Mouse (Mus musculus): ENCODE data around the gene Rap1gap.

DNA sequence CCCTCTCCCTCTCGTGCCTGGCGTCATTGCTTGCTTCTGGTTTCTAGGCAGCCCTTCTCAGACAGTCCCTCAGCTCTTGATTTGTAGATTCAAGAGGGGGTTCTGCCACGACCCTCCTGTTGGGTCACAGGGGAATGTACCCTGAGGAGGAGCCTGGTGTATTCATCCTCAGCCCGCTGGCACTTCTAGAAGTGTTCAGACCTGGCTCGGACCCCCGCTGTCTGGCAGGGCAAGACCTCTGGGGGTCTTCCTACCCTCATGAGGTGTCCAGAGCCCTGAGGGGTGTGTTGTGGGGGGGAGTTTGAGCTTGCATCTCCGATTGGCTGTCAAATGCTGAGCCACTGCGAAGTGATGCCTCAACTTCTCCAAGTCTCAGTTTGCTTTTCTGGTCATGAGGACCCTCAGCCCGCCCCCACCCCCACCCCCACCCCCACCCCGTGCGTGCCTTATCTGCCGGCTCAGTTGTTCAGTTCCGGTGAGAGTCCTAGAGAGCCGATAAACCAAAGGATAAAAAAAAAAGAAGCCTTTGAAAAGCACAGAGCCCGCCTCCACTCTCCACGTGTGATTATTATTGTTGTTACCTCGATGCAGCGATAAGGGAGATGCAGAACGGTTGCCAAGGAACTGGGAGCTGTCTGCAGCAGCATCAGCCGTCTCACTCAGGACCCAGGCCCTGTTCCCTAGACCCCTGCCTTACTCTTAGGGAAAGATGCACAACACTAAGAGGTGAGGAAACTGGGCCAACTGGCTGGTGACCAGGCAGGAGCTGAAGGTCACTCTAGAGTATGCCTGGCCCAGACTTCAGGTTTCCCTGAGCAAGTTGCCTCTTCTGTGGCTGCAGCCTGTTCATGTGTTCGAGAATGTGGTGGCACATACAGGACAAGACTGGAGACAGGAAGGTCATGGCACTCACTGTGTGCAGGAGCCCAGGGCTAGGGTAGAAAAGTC lies 35.0 kb downstream of the Rap1gap start:
- no peak for TF ChIP-seq POLR2A (IDR thresholded peaks at IDR 0.05; ENCODE audit: control insufficient read depth in 1 of 2, insufficient read depth in 1 of 2, low read depth in 1 of 2, low read length in 2 of 2, poor library complexity in 1 of 2)
- no peak for TF ChIP-seq CTCF (IDR thresholded peaks at IDR 0.05 in 2 of 3, conservative IDR thresholded peaks at IDR 0.05 in 1 of 3; ENCODE audit: control insufficient read depth in 1 of 3, insufficient read depth in 1 of 3, low read depth in 2 of 3, low read length in 3 of 3, poor library complexity in 1 of 3, severe bottlenecking in 1 of 3)
- no peak for TF ChIP-seq MAZ (IDR thresholded peaks at IDR 0.05; ENCODE audit: low read depth, low read length)
- TF ChIP-seq ETS1 (IDR thresholded peaks at IDR 0.05; ENCODE audit: low read depth, low read length): peak; percentile 22; the same call in 1 of the 2 replicates
- no peak for TF ChIP-seq ELF1 (IDR thresholded peaks at IDR 0.05; ENCODE audit: low read depth, low read length)

Measured in MEL (cell line).